Mouse (Mus musculus) brain, embryonic 14.5 days (tissue): ENCODE data around the gene Acbd6.

Experiments
- CTCF ChIP-seq: fragments of 200-500 bp; IDR thresholded peaks from 2 replicates; pipeline ENCODE4 v1.5.1; 2012; ENCODE audit warnings: inconsistent platforms, mild to moderate bottlenecking, moderate library complexity, borderline replicate concordance; ENCODE audit not compliant: insufficient read depth, insufficient read length; ENCODE audit errors: extremely low read depth
- POLR2A ChIP-seq: fragments of 200-500 bp; IDR thresholded peaks from 2 replicates; pipeline ENCODE4 v1.6.1; 2012; ENCODE audit warnings: mild to moderate bottlenecking, inconsistent platforms, borderline replicate concordance; ENCODE audit not compliant: poor library complexity, insufficient read depth, insufficient read length, severe bottlenecking; ENCODE audit errors: extremely low read depth

DNA sequence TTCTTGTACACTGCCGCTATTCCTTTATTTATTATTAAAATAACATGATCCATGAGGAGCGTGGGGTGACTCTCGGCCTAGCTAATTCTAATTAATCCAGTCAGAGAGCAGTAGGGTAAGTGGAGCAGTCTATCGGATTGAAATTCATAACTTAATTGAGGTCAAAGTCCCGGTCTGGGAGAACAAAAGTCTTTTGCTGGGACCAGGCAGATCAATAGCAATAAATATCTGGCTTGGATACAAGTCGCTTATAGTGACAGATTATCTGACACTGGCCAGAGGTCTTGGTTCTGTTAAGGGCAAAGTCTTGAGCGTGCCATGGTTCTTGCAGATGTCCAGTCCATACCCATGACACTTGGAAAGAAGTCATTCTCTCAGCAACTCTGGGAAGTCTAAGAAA is 78.7 kb downstream of the Acbd6 start:
- TF ChIP-seq POLR2A = no peak
- TF ChIP-seq CTCF = no peak
